Mouse (Mus musculus) 3T3-L1 (cell line): ENCODE results near the gene Akap6.

Experiments used
- DNase-seq: peaks from one replicate; pipeline ENCODE4 v3.0.0-alpha.2; 2015; ENCODE audit warnings: low read depth, low spot score

The Akap6 gene

DNA sequence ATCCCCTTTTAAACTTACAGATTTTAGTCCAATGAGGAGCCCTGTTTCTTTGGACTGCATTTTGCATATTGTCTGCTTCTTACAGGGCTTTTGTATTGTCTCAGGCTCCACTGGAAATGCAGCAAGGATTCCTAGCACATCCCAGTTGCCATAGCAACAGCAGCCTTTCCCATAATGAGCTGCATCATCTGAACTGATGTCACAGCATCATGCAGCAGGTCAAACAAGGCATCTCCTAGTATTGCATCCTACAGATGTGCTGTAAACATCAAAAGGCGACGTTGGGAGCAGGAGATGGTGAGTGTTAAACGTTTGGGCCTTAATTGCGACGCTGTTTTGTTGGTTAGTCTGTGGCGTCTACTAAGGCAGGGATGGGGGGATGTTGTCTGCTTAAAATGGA, at the start of gene Akap6:
Gene Akap6, plus strand, starts transcription at position 238 of the 400 bp plus-strand sequence.
- no peak for DNase-seq

GRCm38 (mm10) chr12:52662907-52663790, 36.0 kb upstream of the Akap6 start:
- DNase-seq: peak; percentile 44

- DNase-seq: no peak
Measured at GRCm38 (mm10) chr12:52664944-52665343, 34.2 kb upstream of the Akap6 start.

DNA sequence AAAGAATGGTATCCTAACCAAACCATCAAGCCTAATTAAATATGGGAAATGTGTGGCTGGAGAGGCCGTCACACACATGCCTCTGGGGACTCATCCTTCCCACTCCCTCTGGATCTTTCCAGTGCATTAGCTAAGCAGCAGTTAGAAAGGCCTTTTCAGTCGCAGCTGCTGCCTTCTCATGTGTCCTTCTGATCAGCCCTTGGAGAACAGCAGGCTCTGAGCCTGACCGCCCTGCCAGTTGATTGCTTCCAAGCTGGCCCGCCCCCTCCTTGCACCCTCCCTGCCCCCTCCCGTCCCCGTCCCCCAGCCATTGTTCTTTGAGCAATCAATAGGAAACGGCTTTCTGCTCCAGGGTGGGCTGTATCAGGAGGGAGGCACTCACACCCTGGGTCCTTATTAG, 27.7 kb upstream of the Akap6 start:
- DNase-seq: no peak

GRCm38 (mm10) chr12:52671943-52672342, 27.2 kb upstream of the Akap6 start:
- DNase-seq: no peak

DNA sequence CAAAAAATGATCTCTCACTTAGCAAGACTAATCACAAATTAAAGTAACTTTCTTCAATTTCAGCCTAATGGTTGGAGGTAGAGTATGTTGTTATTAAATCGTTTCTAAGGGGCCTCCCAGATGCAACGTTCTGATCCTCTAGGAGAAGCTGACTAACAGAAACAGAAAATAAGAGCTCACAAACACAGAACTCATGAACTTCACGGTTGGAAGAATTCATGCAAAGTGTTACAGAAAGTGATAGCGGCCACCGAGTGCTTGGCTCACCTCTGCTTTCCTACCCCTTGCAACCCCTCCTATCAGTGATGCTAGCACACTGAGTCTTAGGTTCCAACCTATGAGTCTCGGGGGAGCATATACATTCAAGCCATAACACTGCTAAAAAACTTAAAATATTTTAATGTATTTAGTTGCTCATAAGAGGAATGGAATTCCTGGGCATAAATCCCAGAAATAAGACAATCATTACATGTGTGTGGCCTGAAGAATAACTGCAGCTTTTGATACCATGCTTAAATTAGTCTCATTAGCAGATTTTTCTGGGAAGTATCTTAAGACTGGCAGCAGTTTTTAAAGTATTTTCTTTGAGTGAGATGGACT, 25.7 kb upstream of the Akap6 start:
- peak; percentile 50 for DNase-seq

DNA sequence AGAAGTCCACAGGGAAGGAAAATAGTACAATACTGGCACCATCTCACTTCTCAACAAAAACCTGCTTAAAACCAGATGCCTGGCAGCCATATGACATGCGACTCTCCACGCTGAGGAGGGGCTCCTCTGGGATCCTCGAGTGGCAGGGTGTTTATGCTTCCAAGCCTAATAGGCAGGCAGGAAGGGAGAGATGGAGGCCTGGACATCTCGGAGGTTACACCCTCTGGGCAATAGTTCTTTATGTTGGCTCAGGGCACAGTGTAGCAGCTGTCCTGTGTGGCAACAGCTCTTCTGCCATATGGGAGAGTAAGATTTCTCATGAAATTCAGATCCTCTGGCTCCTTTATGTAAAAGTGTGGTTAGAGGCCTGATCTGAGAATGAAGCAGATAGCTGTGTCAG, 24.2 kb upstream of the Akap6 start:
- DNase-seq: peak; percentile 29

DNA sequence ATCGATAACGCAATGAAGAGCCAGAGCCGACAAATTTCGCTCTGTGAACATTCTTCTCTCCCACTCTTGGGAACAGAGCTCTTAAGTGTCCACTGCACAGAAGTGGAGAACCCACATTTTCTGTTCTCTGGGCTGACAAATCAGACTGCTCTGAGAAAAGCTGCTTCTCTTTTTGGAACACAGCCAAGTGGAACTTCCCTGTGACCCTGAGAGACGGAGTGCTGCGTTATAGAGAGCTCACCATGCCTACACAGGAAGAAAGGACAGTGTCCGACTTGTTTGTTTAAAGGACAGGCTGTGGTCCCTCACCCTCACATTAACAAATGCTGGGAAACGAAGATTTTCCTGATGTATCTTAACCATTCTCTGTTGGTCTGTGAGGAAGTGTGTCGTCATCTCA, 11.8 kb upstream of the Akap6 start:
- DNase-seq: no peak

DNA sequence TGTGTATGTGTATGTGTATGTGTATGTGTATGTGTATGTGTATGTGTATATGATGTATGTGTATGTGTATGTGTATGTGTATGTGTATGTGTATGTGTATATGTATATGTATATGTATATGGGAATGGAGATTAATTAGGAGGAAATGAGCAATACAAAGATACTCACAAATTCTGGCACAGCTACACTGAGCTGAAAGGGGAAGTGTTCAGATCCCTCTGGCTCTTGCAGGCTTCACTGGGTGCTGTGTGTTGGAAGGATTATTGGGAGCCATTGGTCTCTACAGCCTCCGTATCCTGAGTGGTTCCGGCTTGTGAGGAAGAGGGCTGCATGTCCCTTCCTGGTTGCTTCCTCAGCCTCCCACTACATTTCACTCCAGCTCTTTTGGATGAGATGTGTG, 10.5 kb upstream of the Akap6 start:
- DNase-seq: no peak

DNA sequence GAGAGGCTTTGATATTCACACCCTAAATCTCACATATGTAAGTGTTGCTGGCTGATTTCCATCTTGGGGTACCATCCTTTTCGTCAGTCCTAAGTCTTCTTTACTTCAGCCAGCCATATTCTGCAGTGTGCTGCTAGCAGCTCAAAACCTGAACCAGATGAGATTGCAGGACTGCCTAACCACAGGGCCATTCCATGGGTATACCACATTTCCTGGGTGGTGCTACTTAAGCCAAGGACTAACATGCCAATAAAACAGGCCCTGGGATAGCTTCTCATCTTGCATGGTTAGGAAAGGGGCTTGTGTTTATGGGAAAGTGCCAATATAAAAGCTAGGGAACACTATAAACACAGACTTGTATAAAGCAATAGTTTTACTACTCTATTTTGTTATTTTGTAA, 7.6 kb upstream of the Akap6 start:
- peak; percentile 37 for DNase-seq

- DNase-seq: no peak
Measured at GRCm38 (mm10) chr12:52692290-52692974, 6.8 kb upstream of the Akap6 start.

GRCm38 (mm10) chr12:52697407-52698109, 1.6 kb upstream of the Akap6 start:
- no peak for DNase-seq

DNA sequence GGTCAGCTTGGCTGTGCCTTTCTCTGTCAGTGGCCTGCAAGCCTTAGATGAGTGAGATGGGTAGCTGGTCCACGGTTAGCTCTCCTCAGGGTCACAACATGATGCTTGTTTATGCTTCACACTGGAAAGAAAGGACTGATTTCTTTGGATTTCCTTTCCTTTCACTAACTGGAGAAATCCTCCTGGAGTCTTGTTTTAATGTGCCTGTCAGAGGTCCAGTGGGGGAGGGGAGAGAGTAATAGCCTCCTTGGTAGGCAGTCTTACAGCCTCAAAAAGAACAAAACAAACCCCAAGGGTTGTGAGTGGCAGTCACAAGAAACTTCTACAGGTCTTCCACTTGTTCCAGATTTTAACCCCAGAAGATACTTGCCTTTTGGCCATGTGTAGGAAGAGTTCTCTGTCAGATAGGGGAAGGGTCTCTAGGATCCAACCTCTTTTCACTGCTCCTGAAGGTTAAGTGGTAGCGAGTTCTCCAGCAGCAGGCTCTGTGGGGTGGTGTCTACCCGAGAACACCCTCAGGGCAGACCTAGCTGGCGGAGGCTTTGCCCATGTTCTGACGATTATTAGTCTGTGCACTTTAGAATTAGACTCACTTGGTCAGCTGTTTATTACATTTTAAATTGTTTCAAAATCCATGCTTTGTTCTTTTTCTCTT, 780 bp upstream of the Akap6 start:
- DNase-seq: no peak

GRCm38 (mm10) chr12:52699961-52700696, 946 bp downstream of the Akap6 start:
- no peak for DNase-seq

GRCm38 (mm10) chr12:52700697-52701191, 1.6 kb downstream of the Akap6 start:
- DNase-seq: no peak

DNA sequence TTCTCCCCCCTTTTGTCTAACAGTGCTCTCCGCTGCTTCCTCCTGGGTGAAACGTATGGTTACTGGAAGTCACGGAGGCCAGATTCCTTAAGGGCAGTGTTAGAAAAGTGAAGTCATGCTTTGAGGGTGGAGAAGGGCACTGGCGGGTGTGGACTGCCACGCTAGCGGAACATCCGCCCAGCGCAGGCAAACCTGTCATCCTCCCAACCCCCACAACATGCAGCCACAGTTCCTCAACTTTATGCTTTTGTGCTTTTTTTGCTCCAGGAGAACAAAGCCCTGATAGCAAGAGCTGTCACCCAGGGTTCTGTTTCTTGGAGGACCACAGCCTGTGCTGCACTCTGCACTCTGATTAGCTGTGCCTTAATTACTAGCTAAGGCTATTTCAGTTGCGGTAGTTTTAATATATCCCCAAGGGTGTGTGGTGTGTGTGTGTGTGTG, 2.0 kb downstream of the Akap6 start:
- DNase-seq: no peak

- peak; percentile 66 for DNase-seq
Measured at GRCm38 (mm10) chr12:52702368-52702967, 3.3 kb downstream of the Akap6 start.

DNA sequence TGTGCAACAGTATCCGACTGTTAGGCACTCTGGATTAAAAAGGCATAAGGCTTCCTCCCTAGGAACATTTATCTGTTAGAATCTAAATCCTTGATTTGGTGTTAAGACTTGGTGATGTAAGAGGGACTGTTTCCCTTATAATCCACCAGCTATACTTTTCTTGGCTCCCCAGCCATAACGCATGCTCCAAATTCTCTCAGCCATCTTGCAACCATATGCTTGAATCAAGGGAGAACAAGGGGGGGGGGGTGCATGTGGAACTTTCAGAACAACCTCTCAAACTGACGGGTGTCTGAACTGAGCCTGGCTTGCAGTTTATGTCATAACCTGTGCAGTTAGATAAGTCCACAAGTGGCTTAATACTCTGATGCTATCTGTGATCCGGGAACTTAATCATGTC, 4.9 kb downstream of the Akap6 start:
- DNase-seq: no peak

DNA sequence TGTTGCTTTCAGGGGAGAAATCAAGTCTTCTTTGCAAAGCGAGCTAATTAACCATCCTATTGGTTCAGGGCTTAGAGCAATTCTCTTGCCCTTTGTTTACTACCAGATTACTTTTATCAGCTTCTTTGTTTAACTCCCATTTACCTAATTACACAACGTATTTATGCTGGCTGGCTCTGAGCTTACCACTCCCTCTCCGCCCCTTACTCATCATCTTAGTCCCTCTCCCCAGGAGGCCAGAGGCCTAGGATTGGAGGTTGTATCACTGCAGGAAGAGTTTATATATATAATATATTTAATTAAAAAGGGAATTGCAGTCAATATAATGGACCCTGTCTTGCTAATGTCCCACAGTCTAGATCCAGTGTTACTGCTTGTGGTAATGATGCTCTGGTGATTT, 5.6 kb downstream of the Akap6 start:
- no peak for DNase-seq

GRCm38 (mm10) chr12:52711382-52711781, 12.2 kb downstream of the Akap6 start:
- no peak for DNase-seq
